Mouse (Mus musculus) B cell, adult 2 months (primary cell): ENCODE measurements around the gene Olfr533.
"Not testable (repeated sequence)": the region's sequence is repeated elsewhere in the genome, so short reads cannot be mapped to it uniquely, and the experiment has no call there.

ENCODE experiments used
- DNase-seq, 2 experiments: peaks; one replicate each; pipeline ENCODE4 v3.0.0; 2022

Gene Olfr533

DNA sequence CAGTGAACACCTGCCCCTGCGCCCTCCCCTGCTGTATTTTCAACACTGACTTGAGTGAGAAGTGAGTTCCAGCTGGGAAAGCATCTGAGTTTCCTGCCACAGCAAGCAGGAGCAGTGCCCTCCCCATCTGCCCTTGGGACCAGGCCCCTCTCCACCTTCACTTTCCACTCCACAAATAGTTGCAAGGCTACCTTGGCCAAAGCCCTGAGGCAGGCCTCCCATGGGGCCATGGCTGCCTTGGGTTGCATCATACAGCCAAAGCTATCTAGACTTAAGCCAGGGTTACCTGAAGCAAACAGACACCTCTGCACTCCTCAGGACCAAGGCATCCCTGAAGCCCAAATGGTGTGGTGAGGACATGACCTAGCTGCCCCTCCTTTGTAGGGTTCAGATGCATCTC lies at the start of gene Olfr533:
Olfr533 (plus strand) TSS at position 301 of the 400 bp plus-strand sequence.
- not testable (repeated sequence) for DNase-seq

DNA sequence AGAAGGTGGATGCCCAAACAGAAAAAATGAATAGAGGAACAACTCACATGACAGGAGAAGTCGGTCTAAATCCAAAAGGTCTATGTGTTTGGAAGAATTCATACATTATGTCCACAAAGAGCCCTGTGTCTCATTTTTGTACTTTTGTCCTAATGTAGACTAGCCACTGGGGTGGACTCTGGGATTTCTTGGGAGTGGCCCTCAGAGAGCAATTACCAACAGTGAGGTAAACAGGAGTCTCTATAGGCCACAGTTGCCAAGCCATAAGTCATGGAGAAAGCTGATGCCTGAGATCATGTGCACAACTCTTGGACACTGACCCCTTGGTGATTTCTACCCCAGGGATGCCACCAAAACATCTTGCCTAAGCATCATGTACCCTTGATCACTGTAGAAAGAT lies 41.6 kb upstream of the Olfr533 start, which contains the start of gene Olfr532:
Olfr532 (minus strand) TSS at position 101 of the 400 bp plus-strand sequence.
- DNase-seq: no peak

DNA sequence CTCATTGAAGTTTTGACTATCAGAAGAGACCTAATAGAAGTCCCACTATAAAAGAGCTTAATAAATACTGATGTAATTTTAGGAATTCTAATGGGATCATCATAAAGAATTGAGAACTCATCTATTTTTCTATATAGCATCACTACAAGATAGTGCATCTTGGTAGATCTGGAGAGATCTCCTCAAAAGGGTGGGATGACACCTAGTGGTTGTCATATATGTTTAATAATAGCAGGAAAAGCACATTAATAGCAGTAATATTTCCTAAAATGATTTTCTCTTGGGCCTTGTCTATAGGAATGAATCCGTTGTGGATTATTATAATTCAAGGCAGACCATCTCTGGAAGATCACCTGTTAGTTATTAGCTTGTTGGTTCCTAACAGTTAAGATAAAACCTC lies 20.0 kb upstream of the Olfr533 start:
- DNase-seq: no peak

DNA sequence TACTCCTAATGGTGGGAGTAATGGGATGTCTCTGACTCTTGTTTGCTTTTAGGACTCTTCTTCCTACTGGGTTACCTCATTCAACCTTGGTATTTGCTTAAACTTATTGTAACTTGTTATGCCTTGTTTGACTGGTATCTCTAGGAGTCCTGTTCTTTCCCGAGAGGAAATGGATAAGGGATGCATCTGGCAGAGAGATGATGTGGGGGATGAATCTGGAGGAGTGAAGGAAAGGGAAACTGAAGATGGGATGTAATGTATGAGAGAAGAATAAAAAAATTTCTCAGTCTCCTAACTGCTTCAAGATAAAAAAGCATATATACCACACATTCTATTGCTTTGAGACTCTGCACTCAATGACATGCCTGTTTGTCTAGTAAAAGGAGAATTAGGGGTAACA lies 14.7 kb downstream of the Olfr533 start:
- no peak for DNase-seq

DNA sequence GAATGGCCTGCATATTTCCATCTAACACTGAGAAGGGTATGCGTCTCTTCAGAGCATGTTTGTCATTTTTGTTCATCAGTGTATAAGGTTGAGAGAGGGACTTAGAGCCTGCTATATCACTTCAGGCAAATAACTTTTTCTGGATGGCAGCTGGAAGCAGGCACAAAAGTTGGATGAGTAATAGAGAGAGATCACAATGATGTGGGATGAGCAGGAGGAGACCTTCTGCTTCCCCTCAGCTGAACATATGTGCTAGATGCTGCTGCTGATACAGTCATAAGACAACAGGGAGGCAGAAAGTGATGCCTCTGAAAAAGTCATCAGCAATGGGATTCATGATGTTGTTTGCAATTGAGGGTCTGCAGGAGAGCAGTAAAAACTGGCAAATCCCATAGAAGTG lies 15.6 kb downstream of the Olfr533 start:
- no peak for DNase-seq

DNA sequence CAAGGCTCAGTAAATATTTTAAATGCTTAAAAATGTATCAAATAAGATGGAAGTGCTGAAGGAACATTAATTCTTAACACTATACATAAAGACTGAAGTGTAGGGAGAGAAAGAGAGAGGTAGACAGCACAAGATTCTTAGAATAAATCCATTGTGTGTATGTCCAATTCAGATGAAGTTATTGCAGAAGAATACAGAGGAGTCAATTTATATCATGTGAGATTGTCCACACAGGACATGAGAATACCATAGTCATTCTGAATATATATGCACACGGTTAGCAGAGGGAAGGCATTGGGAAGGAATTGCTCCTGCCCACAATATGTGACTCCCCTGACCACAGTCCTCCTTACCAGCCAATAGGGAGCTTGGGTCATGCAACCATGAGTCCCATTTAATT lies 20.7 kb downstream of the Olfr533 start, which contains the start of gene Olfr535:
Olfr535 (plus strand) TSS at position 301 of the 400 bp plus-strand sequence.
- DNase-seq: no peak

DNA sequence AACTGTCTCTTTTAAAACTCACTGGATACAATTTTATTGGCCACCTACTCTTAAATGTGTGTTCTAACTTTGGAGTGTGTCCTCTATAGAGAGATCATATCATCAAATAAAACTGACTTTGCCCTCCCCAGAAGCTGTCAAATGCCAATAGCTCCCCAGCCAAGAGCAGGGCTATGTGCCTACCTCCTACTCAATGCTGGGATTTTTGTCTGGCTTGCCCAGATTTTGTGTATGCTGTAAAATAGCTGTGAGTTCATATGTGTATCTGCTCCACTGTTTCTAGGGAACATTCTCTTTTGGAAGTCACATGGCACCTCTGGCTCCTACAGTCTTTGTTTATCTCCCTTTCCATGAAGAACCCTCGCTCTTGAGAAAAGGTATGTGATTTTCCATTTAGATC lies 25.8 kb downstream of the Olfr533 start:
- DNase-seq: no peak

DNA sequence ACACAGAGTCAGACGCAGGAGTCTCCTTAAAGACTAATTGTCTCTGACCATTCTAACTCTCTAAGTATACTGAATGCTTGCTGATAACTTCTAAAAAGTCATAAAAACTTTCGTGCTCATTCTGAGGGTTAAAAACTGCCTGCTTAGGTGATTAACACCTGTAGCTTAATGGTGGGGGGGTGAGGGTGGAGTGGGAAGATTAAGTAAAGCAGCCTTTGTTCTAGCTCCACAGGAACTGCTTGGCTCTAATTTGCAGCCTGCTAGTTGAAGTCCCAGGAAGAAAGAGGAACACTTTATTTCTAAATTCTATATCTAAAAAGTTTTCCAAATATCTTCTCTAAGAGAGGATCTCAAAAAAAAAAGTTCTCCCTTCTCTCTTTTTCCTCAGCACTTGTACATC lies 31.1 kb downstream of the Olfr533 start:
- no peak for DNase-seq

DNA sequence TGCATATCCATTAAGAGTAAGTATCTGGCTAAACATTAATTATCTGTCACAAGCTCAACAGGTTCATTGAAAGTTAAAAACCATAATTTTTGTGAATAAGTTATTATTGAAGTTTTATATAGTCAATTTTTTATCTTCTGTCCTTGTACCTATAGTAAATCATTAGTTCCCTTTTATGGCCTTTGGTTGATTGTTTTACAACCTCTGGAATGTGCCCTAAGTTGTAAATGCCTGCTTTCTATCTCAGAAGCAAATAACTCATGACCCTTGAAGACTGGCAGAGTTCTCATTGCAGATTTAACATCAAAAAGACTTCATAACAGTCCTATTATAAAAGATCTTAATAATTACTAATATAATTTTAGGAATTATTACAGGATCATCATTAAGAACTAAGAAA lies 31.5 kb downstream of the Olfr533 start:
- DNase-seq: no peak

DNA sequence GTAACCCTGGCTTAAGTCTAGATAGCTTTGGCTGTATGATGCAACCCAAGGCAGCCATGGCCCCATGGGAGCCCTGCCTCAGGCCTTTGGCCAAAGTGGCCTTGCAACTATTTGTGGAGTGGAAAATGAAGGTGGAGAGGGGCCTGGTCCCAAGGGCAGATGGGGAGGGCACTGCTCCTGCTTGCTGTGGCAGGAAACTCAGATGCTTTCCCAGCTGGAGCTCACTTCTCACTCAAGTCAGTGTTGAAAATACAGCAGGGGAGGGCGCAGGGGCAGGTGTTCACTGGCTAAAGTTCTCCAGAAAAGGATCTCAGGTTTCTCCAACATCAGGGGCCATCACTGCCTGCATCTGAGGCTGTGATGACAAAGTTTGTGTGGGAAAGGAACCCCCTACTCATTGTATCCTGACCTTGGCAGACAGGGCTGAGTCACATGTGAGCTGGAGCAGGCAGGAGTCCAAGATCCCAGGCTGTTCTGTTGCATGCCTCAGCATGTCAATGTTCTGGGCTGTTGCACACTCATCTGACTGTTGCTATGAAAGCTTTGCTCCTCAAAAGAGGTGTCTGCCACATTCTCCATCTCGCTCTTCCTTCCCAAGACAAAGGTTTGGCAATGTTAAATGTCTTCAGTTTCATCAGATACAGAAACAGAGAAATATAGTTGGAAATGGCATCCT lies 44.3 kb downstream of the Olfr533 start, which contains the start of gene Olfr536:
Olfr536 (minus strand) TSS at position 51 of the 676 bp plus-strand sequence.
- not testable (repeated sequence) for DNase-seq
